Mouse (Mus musculus): ENCODE measurements around the gene Lsm4. TPM values are rescaled to one million over a fixed set of nuclear protein-coding genes. Genes with fewer than 3 reads are reported as not detected.

Lsm4 gene
- polyA plus RNA-seq, 1 experiment from 2014 or later = 147 TPM

GRCm38 (mm10) chr8:70653226-70653625 lies 19.8 kb upstream of the Lsm4 start:
- Histone ChIP-seq H3K4me2 (replicated peaks; ENCODE audit: low read depth) (no peak overlapping the region), H3K27me3 (ENCODE audit: control insufficient read depth, insufficient read depth, low read length) (no peaks in the 10 kb centered on the region), H3K9me3 (ENCODE audit: control insufficient read depth, low read length) (no peaks in the 10 kb centered on the region), H3K9ac (ENCODE audit: low read length) (no peak overlapping the region), H3K4me3 (ENCODE audit: low read depth, low read length) (no peak overlapping the region), H3K36me3 (ENCODE audit: control insufficient read depth, insufficient read depth, low read length) (peaks cover 14% of the 10 kb centered on the region), H3K4me1 (replicated peaks; ENCODE audit: control insufficient read depth, insufficient read depth) (peaks cover 11% of the 10 kb centered on the region), H3K27ac (replicated peaks) (no peak overlapping the region)
- TF ChIP-seq EP300 (optimal IDR thresholded peaks at IDR 0.05) (no peak), CTCF (IDR thresholded peaks at IDR 0.05; ENCODE audit: low read depth) (peak; percentile 90)
- no peak for ATAC-seq (ENCODE audit: low FRiP score, low TSS enrichment)
- peak; percentile 74 for DNase-seq (ENCODE audit: low spot score)
- WGBS = 54% methylated on average over 2 of the region's 2 CpGs

DNA sequence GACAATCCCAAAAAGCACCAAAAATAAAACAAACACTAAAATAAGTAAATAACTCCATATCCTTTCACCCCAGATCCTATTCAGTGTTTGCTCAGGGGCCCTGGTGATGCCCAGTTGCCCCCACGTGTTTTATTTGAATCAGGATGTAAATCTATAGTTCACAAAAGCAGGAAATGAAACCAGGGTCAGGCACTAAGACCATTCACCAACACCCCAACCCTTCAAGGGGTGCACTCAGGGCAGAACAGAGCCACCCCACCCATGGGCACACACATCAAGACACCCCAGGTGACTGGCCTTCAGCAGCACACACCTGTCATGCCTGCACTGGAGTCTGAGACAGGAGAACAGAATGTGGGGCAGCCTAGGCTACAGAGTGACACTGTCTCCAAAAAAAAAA lies 18.9 kb upstream of the Lsm4 start:
- no peak overlapping the region for H3K27ac ChIP-seq (replicated peaks)
- WGBS = 56% methylated on average over 1 of the region's 1 CpGs
- H3K4me1 ChIP-seq (replicated peaks; ENCODE audit: control insufficient read depth, insufficient read depth) = peaks cover 6% of the 10 kb centered on the region
- H3K9ac ChIP-seq (ENCODE audit: low read length) = no peak overlapping the region
- H3K9me3 ChIP-seq (ENCODE audit: control insufficient read depth, low read length) = no peaks in the 10 kb centered on the region
- no peak for ATAC-seq (ENCODE audit: low FRiP score, low TSS enrichment)
- peaks cover 14% of the 10 kb centered on the region for H3K36me3 ChIP-seq (ENCODE audit: control insufficient read depth, insufficient read depth, low read length)
- no peaks in the 10 kb centered on the region for H3K27me3 ChIP-seq (ENCODE audit: control insufficient read depth, insufficient read depth, low read length)
- TF ChIP-seq CTCF (IDR thresholded peaks at IDR 0.05; ENCODE audit: low read depth) (no peak), EP300 (optimal IDR thresholded peaks at IDR 0.05) (no peak)
- H3K4me2 ChIP-seq (replicated peaks; ENCODE audit: low read depth) = no peak overlapping the region
- no peak for DNase-seq (ENCODE audit: low spot score)
- no peak overlapping the region for H3K4me3 ChIP-seq (ENCODE audit: low read depth, low read length)

- WGBS = 67% methylated on average over 2 of the region's 2 CpGs
- no peaks in the 10 kb centered on the region for H3K9me3 ChIP-seq (ENCODE audit: control insufficient read depth, low read length)
- H3K36me3 ChIP-seq (ENCODE audit: control insufficient read depth, insufficient read depth, low read length) = peaks cover 11% of the 10 kb centered on the region
- H3K4me3 ChIP-seq (ENCODE audit: low read depth, low read length) = no peak overlapping the region
- H3K4me1 ChIP-seq (replicated peaks; ENCODE audit: control insufficient read depth, insufficient read depth) = peaks cover 8% of the 10 kb centered on the region; the same call in 1 of the 2 replicates
- ATAC-seq (ENCODE audit: low FRiP score, low TSS enrichment) (no peak), DNase-seq (ENCODE audit: low spot score) (no peak)
- no peak for TF ChIP-seq CTCF (IDR thresholded peaks at IDR 0.05; ENCODE audit: low read depth)
- TF ChIP-seq EP300 (optimal IDR thresholded peaks at IDR 0.05) = no peak
- H3K4me2 ChIP-seq (replicated peaks; ENCODE audit: low read depth) = no peak overlapping the region
- no peaks in the 10 kb centered on the region for H3K27me3 ChIP-seq (ENCODE audit: control insufficient read depth, insufficient read depth, low read length)
- H3K27ac ChIP-seq (replicated peaks) = no peak overlapping the region
- H3K9ac ChIP-seq (ENCODE audit: low read length) = no peak overlapping the region
These were observed 17.6 kb upstream of the Lsm4 start for GRCm38 (mm10) chr8:70655469-70655868.

DNA sequence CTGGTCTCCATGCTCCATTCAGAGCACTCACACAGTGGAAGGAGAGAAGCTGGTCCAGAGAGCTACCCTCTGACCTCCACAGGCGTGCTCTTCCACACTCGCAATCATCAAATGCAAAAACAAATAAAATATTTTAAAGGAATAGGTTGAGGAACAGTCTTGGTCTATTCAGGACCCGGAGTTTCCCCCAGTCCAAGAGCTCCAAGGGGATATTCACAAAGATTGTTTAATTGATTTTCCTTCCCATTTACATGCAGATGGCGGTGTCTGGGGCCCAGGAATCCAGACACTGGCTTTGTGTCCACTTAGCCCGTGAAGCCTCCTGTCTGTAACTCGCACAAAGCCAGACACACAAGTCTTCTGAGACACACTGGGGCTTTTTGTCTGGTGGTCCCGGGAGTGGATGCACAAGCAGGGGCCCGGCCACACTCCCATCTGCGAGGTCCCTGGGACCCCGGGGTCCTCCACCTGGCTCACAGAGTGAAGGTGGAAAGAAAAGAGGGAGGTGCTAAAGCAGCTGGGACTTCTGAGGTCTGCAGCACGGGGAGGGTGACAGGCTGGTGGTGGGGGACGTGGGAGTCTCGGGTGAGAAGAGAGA lies 16.8 kb upstream of the Lsm4 start:
- Histone ChIP-seq H3K36me3 (ENCODE audit: control insufficient read depth, insufficient read depth, low read length) (peaks cover 10% of the 10 kb centered on the region), H3K27ac (replicated peaks) (no peak overlapping the region), H3K4me3 (ENCODE audit: low read depth, low read length) (no peak overlapping the region), H3K27me3 (ENCODE audit: control insufficient read depth, insufficient read depth, low read length) (no peaks in the 10 kb centered on the region), H3K9ac (ENCODE audit: low read length) (no peak overlapping the region), H3K4me2 (replicated peaks; ENCODE audit: low read depth) (no peak overlapping the region), H3K9me3 (ENCODE audit: control insufficient read depth, low read length) (no peaks in the 10 kb centered on the region), H3K4me1 (replicated peaks; ENCODE audit: control insufficient read depth, insufficient read depth) (peaks cover 8% of the 10 kb centered on the region; the same call in 1 of the 2 replicates)
- TF ChIP-seq EP300 (optimal IDR thresholded peaks at IDR 0.05) (no peak), CTCF (IDR thresholded peaks at IDR 0.05; ENCODE audit: low read depth) (no peak)
- ATAC-seq (ENCODE audit: low FRiP score, low TSS enrichment) (no peak), DNase-seq (ENCODE audit: low spot score) (no peak)
- WGBS = 73% methylated on average over 13 of the region's 13 CpGs

DNA sequence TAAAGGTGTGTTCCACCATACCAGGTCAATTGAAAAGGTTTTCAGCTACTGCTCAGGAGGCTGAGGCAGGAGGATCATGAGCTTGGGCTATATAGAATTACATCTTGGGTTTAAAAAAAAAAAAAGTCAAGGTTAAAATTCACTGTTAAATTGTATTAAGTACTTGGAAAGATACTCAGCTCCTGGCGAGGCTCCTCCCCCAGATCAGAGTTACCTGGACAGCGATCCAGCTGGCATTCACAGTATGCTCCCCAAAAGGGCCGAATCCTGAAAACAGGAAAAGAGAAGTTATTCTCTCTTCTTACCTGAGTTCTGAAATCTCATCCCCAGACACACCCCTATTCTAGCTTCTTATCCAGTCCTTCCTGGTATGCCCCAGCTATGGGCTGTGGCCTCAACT lies 15.8 kb upstream of the Lsm4 start:
- Histone ChIP-seq H3K9me3 (ENCODE audit: control insufficient read depth, low read length) (no peaks in the 10 kb centered on the region), H3K27me3 (ENCODE audit: control insufficient read depth, insufficient read depth, low read length) (no peaks in the 10 kb centered on the region), H3K9ac (ENCODE audit: low read length) (no peak overlapping the region), H3K4me3 (ENCODE audit: low read depth, low read length) (no peak overlapping the region), H3K4me1 (replicated peaks; ENCODE audit: control insufficient read depth, insufficient read depth) (peaks cover 8% of the 10 kb centered on the region; the same call in 1 of the 2 replicates), H3K4me2 (replicated peaks; ENCODE audit: low read depth) (no peak overlapping the region), H3K27ac (replicated peaks) (no peak overlapping the region), H3K36me3 (ENCODE audit: control insufficient read depth, insufficient read depth, low read length) (peaks cover 9% of the 10 kb centered on the region)
- WGBS = 92% methylated on average over 3 of the region's 3 CpGs
- no peak for TF ChIP-seq EP300 (optimal IDR thresholded peaks at IDR 0.05)
- TF ChIP-seq CTCF (IDR thresholded peaks at IDR 0.05; ENCODE audit: low read depth) = no peak
- DNase-seq (ENCODE audit: low spot score) = no peak
- ATAC-seq (ENCODE audit: low FRiP score, low TSS enrichment) = no peak

GRCm38 (mm10) chr8:70657739-70658138 lies 15.3 kb upstream of the Lsm4 start:
- no peak overlapping the region for H3K4me3 ChIP-seq (ENCODE audit: low read depth, low read length)
- H3K36me3 ChIP-seq (ENCODE audit: control insufficient read depth, insufficient read depth, low read length) = peaks cover 9% of the 10 kb centered on the region
- H3K27ac ChIP-seq (replicated peaks) = 0 out of 2 replicates have a peak overlapping the region, but pooled peaks have one; percentile 30
- no peak overlapping the region for H3K9ac ChIP-seq (ENCODE audit: low read length)
- ATAC-seq (ENCODE audit: low FRiP score, low TSS enrichment) = no peak
- H3K4me1 ChIP-seq (replicated peaks; ENCODE audit: control insufficient read depth, insufficient read depth) = peaks cover 8% of the 10 kb centered on the region; the same call in 1 of the 2 replicates
- WGBS = 82% methylated on average over 2 of the region's 2 CpGs
- H3K4me2 ChIP-seq (replicated peaks; ENCODE audit: low read depth) = 0 out of 2 replicates have a peak overlapping the region, but pooled peaks have one; percentile 8
- DNase-seq (ENCODE audit: low spot score) = no peak
- H3K9me3 ChIP-seq (ENCODE audit: control insufficient read depth, low read length) = no peaks in the 10 kb centered on the region
- no peaks in the 10 kb centered on the region for H3K27me3 ChIP-seq (ENCODE audit: control insufficient read depth, insufficient read depth, low read length)
- TF ChIP-seq CTCF (IDR thresholded peaks at IDR 0.05; ENCODE audit: low read depth) = no peak
- no peak for TF ChIP-seq EP300 (optimal IDR thresholded peaks at IDR 0.05)
